Mouse (Mus musculus) lung, postnatal 0 days (tissue): ENCODE data around the gene Tns2.

ENCODE experiments used
- CTCF ChIP-seq: IDR thresholded peaks from 2 replicates; pipeline ENCODE4 v1.5.1; 2016; ENCODE audit warnings: antibody characterized with exemption, mild to moderate bottlenecking
- EP300 ChIP-seq: IDR thresholded peaks from 2 replicates; pipeline ENCODE4 v1.6.1; 2016; ENCODE audit warnings: antibody characterized with exemption, mild to moderate bottlenecking, control low read depth

GRCm38 (mm10) chr15:102079221-102079620 is 21.0 kb upstream of the Tns2 start:
- TF ChIP-seq CTCF: no peak
- no peak for TF ChIP-seq EP300
